Mouse (Mus musculus) stomach, embryonic 15.5 days (tissue): ENCODE measurements around the gene Ptpdc1. TPM values are rescaled to one million over a fixed set of nuclear protein-coding genes. Genes with fewer than 3 reads are reported as not detected.

Source experiments
- ATAC-seq: fragments of 200-750 bp; cut with Nextera tagmentation; 2 replicates; pipeline ENCODE4 v1.8.0; 2017; ENCODE audit warnings: low read depth, moderate number of reproducible peaks, moderate TSS enrichment; ENCODE audit not compliant: insufficient read depth, low FRiP score
- H3K27ac ChIP-seq: fragments of 300-500 bp; sonication (generic); 2 replicates; pipeline ENCODE4 v1.5.1; 2015; ENCODE audit warnings: mild to moderate bottlenecking, inconsistent platforms
- H3K27me3 ChIP-seq: fragments of 300-500 bp; sonication (generic); replicated peaks from 2 replicates; pipeline ENCODE4 v1.6.1; 2015; ENCODE audit warnings: inconsistent platforms
- H3K36me3 ChIP-seq: fragments of 300-500 bp; sonication (generic); 2 replicates; pipeline ENCODE4 v1.6.1; 2015; ENCODE audit warnings: inconsistent platforms
- H3K4me1 ChIP-seq: fragments of 300-500 bp; sonication (generic); 2 replicates; pipeline ENCODE4 v1.6.1; 2015; ENCODE audit warnings: inconsistent platforms
- H3K4me2 ChIP-seq: fragments of 300-500 bp; sonication (generic); 2 replicates; pipeline ENCODE4 v1.6.1; 2015; ENCODE audit warnings: mild to moderate bottlenecking, inconsistent platforms
- H3K4me3 ChIP-seq: fragments of 300-500 bp; sonication (generic); replicated peaks from 2 replicates; pipeline ENCODE4 v1.5.1; 2015; ENCODE audit warnings: inconsistent platforms
- H3K9ac ChIP-seq: fragments of 300-500 bp; sonication (generic); 2 replicates; pipeline ENCODE4 v1.6.1; 2015; ENCODE audit warnings: inconsistent platforms
- H3K9me3 ChIP-seq: fragments of 300-500 bp; sonication (generic); 2 replicates; pipeline ENCODE4 v1.6.1; 2016; ENCODE audit warnings: inconsistent platforms
- WGBS: fragments of 180-500 bp; shearing (Covaris S2); methylation state at CpG from one replicate; pipeline ENCODE4 v1.1.7; 2015; 5-methylcytosine and 5-hydroxymethylcytosine counted together
- polyA plus RNA-seq: library from polyadenylated mRNA; unstranded; fragments of >200 nt; fragmentation: Nextera tagmentation; extraction: Ambion mirVana; gene quantifications from 2 replicates; pipeline ENCODE4 v1.2.1, GENCODE M21; 2015

Gene Ptpdc1
- polyA plus RNA-seq, 1 experiment from 2014 or later: 8.2 TPM

- Histone ChIP-seq H3K27me3 (no peaks in the 10 kb centered on the region), H3K4me3 (no peak overlapping the region), H3K36me3 (peaks cover 8% of the 10 kb centered on the region), H3K9me3 (no peaks in the 10 kb centered on the region), H3K9ac (no peak overlapping the region), H3K4me2 (no peak overlapping the region), H3K27ac (no peak overlapping the region), H3K4me1 (no peaks in the 10 kb centered on the region)
- no peak for ATAC-seq
- 67% methylated on average over 5 of the region's 5 CpGs for WGBS
These were observed 16.4 kb downstream of the Ptpdc1 start for GRCm38 (mm10) chr13:48609106-48609505.

- no peaks in the 10 kb centered on the region for H3K9me3 ChIP-seq
- 76% methylated on average over 5 of the region's 5 CpGs for WGBS
- no peak overlapping the region for H3K27ac ChIP-seq
- H3K27me3 ChIP-seq: no peaks in the 10 kb centered on the region
- no peak overlapping the region for H3K4me3 ChIP-seq
- H3K4me2 ChIP-seq: no peak overlapping the region
- no peak overlapping the region for H3K9ac ChIP-seq
- peaks cover 8% of the 10 kb centered on the region for H3K36me3 ChIP-seq
- no peak for ATAC-seq
- H3K4me1 ChIP-seq: no peaks in the 10 kb centered on the region
These were observed 20.9 kb downstream of the Ptpdc1 start for GRCm38 (mm10) chr13:48604591-48604990.

- no peaks in the 10 kb centered on the region for H3K4me1 ChIP-seq
- H3K9ac ChIP-seq: no peak overlapping the region
- no peak overlapping the region for H3K27ac ChIP-seq
- no peak for ATAC-seq
- H3K9me3 ChIP-seq: no peaks in the 10 kb centered on the region
- no peaks in the 10 kb centered on the region for H3K27me3 ChIP-seq
- H3K4me3 ChIP-seq: no peak overlapping the region
- 82% methylated on average over 3 of the region's 3 CpGs for WGBS
- H3K4me2 ChIP-seq: no peak overlapping the region
- H3K36me3 ChIP-seq: peaks cover 8% of the 10 kb centered on the region
These were observed 22.2 kb downstream of the Ptpdc1 start for GRCm38 (mm10) chr13:48603296-48603695.

- Histone ChIP-seq H3K4me1 (no peaks in the 10 kb centered on the region), H3K4me3 (no peak overlapping the region), H3K27ac (no peak overlapping the region), H3K9me3 (no peaks in the 10 kb centered on the region), H3K27me3 (no peaks in the 10 kb centered on the region), H3K4me2 (no peak overlapping the region), H3K9ac (no peak overlapping the region), H3K36me3 (no peaks in the 10 kb centered on the region)
- ATAC-seq: no peak; the same call in 1 of the 2 replicates
- WGBS: 74% methylated on average over 7 of the region's 7 CpGs
These were observed 30.9 kb downstream of the Ptpdc1 start for GRCm38 (mm10) chr13:48594605-48595004.

DNA sequence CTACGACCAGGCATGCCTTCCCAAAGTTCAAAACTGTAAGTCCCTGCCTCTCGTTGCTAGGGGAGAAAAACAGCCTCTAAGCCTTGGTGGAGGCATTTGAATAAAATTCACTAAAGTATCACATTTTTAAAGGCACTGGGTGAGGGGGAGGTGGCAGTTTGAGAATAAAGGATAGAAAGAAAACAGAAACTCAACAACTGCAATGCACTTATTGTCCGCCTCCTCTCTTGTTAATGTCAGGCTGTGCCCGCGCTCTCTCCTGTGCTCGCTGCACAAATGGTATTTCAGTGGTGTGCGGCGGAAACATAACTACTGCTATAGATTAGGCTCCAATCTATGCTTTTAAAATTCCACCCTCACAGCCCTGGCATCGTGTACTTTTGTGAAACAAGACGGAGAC is 31.4 kb downstream of the Ptpdc1 start:
- no peak overlapping the region for H3K4me2 ChIP-seq
- ATAC-seq: no peak
- 81% methylated on average over 10 of the region's 10 CpGs for WGBS
- no peaks in the 10 kb centered on the region for H3K36me3 ChIP-seq
- H3K27ac ChIP-seq: no peak overlapping the region
- H3K9ac ChIP-seq: no peak overlapping the region
- H3K27me3 ChIP-seq: no peaks in the 10 kb centered on the region
- H3K9me3 ChIP-seq: no peaks in the 10 kb centered on the region
- no peaks in the 10 kb centered on the region for H3K4me1 ChIP-seq
- H3K4me3 ChIP-seq: no peak overlapping the region

DNA sequence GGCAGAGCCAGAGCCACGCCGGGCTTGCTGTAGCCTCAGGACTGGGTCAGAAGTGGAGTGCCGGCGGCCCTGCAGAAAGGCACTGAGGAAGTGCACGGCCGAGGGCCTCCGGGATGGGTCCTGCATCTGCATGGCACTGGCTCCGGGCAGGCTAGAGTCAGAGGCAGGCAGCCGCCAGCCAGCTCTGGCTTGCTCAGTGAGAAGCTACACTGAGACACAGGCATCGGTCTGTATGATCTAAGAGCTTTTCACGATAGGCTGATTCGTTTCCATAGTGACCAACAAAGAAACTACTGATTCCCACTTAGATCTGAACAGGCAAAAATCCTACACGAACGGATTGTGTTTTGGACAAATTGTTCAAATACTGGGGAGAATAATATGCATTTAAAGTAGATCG is 32.3 kb downstream of the Ptpdc1 start:
- no peak overlapping the region for H3K4me3 ChIP-seq
- H3K9ac ChIP-seq: no peak overlapping the region
- ATAC-seq: no peak
- 56% methylated on average over 15 of the region's 15 CpGs for WGBS
- no peaks in the 10 kb centered on the region for H3K36me3 ChIP-seq
- H3K27me3 ChIP-seq: no peaks in the 10 kb centered on the region
- H3K27ac ChIP-seq: no peak overlapping the region
- no peaks in the 10 kb centered on the region for H3K4me1 ChIP-seq
- H3K4me2 ChIP-seq: no peak overlapping the region
- no peaks in the 10 kb centered on the region for H3K9me3 ChIP-seq

- H3K9ac ChIP-seq: no peak overlapping the region
- H3K4me2 ChIP-seq: no peak overlapping the region
- no peak overlapping the region for H3K27ac ChIP-seq
- no peak for ATAC-seq
- H3K27me3 ChIP-seq: no peaks in the 10 kb centered on the region
- H3K36me3 ChIP-seq: no peaks in the 10 kb centered on the region; the same call in 1 of the 2 replicates
- H3K9me3 ChIP-seq: no peaks in the 10 kb centered on the region
- H3K4me3 ChIP-seq: no peak overlapping the region
- H3K4me1 ChIP-seq: no peaks in the 10 kb centered on the region
These were observed 34.7 kb downstream of the Ptpdc1 start for GRCm38 (mm10) chr13:48590743-48591142.

DNA sequence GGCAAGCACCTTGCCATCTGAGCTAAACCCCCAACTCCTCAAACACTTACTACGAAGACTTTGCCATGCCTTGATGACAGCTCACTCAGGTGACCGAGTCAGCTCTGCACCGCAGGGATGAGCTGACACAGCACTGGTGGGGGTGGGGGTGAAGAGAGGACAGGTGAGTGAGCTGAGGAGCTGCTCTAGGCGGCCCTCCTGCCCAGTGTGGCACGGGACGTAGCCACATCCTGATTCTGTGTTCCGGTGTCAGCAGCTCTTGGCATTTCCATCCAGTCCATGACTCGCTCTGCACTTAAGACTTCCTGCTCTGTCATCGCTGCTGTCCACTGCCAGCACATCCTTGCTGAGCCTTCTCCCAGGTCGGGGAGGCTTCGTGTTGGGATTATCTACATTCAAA is 38.1 kb downstream of the Ptpdc1 start:
- WGBS: 82% methylated on average over 11 of the region's 11 CpGs
- Histone ChIP-seq H3K4me2 (no peak overlapping the region), H3K36me3 (no peaks in the 10 kb centered on the region; the same call in 1 of the 2 replicates), H3K9me3 (no peaks in the 10 kb centered on the region), H3K27ac (no peak overlapping the region), H3K27me3 (no peaks in the 10 kb centered on the region), H3K9ac (no peak overlapping the region), H3K4me1 (no peaks in the 10 kb centered on the region), H3K4me3 (no peak overlapping the region)
- ATAC-seq: no peak

DNA sequence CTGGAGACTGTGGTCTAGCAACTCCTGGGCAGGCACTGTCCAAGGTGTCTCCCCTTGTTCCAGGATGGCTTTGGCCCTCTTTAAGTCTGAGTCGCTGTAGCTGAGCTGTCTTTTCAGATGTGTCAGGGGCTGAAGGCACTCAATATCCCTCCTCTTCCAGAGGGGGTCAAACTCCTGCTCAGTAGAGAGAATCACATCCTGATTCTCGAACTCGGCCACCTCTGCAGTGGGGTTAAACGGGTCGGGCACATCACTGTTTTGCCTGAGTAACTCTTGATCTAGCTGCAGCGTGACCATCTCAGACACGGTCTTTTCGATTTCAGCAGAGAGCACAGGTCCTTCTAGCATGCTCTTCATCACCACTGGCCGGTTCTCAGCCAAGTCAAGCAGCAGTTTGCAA is 39.0 kb downstream of the Ptpdc1 start:
- H3K27me3 ChIP-seq: no peaks in the 10 kb centered on the region
- H3K4me1 ChIP-seq: no peaks in the 10 kb centered on the region
- no peaks in the 10 kb centered on the region; the same call in 1 of the 2 replicates for H3K36me3 ChIP-seq
- 90% methylated on average over 9 of the region's 9 CpGs for WGBS
- H3K9me3 ChIP-seq: no peaks in the 10 kb centered on the region
- no peak overlapping the region for H3K4me2 ChIP-seq
- H3K27ac ChIP-seq: no peak overlapping the region
- no peak for ATAC-seq
- no peak overlapping the region for H3K9ac ChIP-seq
- no peak overlapping the region for H3K4me3 ChIP-seq

DNA sequence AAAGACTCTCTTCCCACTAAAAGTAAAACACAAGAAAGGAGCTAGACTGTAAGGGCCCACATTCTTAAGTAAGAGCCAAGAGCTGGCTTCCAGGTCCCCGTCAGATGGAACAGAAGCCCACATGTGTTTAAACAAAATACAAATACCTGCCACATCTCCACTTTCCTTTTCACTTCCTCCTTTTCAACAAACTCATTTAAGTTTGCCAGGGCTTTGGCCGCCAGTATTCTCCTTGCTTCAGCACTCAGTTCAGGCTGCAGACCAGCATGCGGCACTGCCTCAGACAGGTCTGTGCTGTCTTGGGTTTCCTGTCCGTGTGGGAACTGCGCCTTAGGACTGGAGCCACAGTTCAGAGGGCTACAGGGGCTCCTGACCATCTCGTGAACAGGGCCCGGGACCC is 39.7 kb downstream of the Ptpdc1 start:
- no peaks in the 10 kb centered on the region for H3K4me1 ChIP-seq
- H3K27ac ChIP-seq: no peak overlapping the region
- H3K9me3 ChIP-seq: no peaks in the 10 kb centered on the region
- WGBS: 75% methylated on average over 7 of the region's 7 CpGs
- H3K27me3 ChIP-seq: no peaks in the 10 kb centered on the region
- ATAC-seq: no peak
- H3K4me3 ChIP-seq: no peak overlapping the region
- no peak overlapping the region for H3K4me2 ChIP-seq
- no peaks in the 10 kb centered on the region; the same call in 1 of the 2 replicates for H3K36me3 ChIP-seq
- no peak overlapping the region for H3K9ac ChIP-seq

DNA sequence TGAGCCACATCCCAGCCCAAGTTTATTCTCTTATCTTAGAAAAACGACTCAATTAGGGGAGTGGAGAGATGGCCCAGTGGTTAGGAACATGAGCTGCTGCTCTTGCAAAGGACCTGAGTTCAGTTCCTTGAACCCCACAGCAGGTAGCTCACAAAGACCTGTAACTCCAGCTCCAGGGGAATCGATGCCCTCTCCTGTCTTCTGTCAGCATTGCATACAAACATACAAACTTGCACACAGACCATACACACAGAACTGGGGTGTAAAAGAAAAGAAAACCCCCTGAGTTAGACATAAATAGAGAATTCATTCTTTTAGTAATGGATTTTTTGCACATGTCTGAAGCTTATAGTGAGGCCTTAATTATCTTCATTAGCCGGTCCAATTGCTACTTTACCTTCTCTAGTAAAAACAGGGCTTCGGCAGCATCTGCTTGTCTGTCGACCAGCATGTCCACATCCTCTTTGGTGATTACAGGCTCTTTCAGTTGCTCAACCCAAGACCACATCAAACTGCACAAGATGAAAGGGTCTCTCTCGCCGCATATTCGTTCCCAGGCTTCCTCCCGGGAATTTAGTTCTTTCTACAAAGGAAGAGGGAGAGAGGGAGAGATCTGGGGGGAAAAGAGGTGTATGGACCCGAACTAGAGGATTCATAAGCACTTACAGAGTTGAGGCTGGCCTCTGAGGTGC is 42.6 kb downstream of the Ptpdc1 start:
- Histone ChIP-seq H3K4me3 (no peak overlapping the region), H3K4me2 (no peak overlapping the region), H3K9ac (no peak overlapping the region), H3K9me3 (no peaks in the 10 kb centered on the region), H3K27ac (no peak overlapping the region), H3K4me1 (no peaks in the 10 kb centered on the region), H3K27me3 (no peaks in the 10 kb centered on the region), H3K36me3 (no peaks in the 10 kb centered on the region; the same call in 1 of the 2 replicates)
- 70% methylated on average over 10 of the region's 10 CpGs for WGBS
- no peak for ATAC-seq

GRCm38 (mm10) chr13:48578616-48579015 is 46.8 kb downstream of the Ptpdc1 start:
- ATAC-seq: no peak
- no peaks in the 10 kb centered on the region for H3K9me3 ChIP-seq
- no peak overlapping the region for H3K27ac ChIP-seq
- H3K4me3 ChIP-seq: no peak overlapping the region
- WGBS: 70% methylated on average over 4 of the region's 4 CpGs
- no peaks in the 10 kb centered on the region for H3K27me3 ChIP-seq
- H3K4me2 ChIP-seq: no peak overlapping the region
- H3K4me1 ChIP-seq: peaks cover 4% of the 10 kb centered on the region; the same call in 1 of the 2 replicates
- no peak overlapping the region for H3K9ac ChIP-seq
- no peaks in the 10 kb centered on the region for H3K36me3 ChIP-seq

DNA sequence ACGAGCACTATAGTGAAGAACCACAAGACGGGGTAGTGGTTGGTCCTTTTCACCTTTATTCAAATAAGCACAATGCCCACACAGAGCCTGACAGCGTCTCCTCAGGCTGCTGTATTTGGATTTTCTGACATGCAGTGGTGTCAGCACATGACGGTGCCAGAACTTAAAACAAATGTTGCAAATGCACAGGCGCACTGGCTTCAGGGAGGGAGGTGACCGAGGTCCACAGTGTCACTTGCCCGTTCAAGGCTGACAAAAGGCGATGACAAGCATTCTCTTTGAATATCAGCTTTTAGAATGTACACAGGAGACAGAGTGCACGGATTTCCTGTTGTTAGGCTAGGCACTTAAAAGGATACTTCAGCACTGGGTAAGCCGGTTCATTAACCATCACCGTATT is 47.6 kb downstream of the Ptpdc1 start:
- Histone ChIP-seq H3K27me3 (no peaks in the 10 kb centered on the region), H3K9me3 (no peaks in the 10 kb centered on the region), H3K36me3 (no peaks in the 10 kb centered on the region), H3K4me1 (peaks cover 11% of the 10 kb centered on the region), H3K4me3 (no peak overlapping the region), H3K27ac (no peak overlapping the region), H3K9ac (no peak overlapping the region), H3K4me2 (no peak overlapping the region)
- ATAC-seq: no peak
- WGBS: 65% methylated on average over 11 of the region's 11 CpGs
